Mouse (Mus musculus) cerebellum, adult 8-10 months (tissue): ENCODE data around the gene Ercc6l2.

Experiments
- DNase-seq: peaks from one replicate; pipeline ENCODE4 v3.0.0; 2022

Ercc6l2 gene

DNA sequence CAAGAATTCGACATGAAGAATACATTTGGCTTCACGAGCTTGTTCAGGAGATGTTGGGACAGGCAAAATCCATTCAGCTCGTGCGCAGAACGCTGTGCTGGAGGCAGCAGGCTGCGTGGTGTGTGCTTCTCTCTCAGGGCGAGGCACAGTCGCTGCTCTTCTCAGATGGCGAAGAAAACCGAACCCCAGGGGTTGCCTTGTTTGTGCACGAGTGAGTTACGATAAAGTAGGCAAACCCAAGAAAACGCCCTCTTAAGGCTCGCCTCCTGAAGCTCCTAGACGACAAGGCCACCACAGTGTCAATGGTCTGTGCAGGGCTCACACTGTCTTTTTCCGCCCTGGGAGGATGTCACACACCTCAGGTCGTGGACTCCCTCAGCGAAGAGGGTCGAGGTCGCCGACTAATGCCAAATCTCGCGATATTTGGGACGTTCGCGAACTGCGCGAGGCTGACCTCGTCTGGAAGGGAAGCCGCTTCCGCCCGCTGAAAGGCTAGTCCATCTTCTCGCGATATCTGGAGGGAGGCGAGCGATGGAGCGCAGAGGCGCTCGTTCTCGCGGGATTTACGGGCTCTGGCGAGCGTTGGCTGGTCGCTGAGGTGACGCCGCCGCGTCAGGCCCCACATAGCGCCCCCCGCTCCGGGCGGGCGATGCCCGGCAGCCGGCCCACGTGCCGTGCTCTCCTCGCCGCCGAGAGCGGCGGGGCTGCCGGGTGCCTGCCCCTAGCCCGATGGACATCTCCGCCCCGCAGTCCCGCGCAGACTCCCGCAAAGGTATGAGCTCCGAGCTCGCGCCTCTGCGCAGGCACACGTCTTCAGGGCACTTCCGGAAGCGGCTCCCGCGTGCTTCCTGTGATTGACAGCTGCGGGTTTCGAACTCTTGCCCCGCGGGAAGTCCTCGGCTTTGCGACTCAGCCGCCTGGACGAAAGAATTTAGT, at the start of gene Ercc6l2:
TSS of gene Ercc6l2 (plus strand) at position 495 of the 936 bp plus-strand sequence.
- peak; percentile 99 for DNase-seq

DNA sequence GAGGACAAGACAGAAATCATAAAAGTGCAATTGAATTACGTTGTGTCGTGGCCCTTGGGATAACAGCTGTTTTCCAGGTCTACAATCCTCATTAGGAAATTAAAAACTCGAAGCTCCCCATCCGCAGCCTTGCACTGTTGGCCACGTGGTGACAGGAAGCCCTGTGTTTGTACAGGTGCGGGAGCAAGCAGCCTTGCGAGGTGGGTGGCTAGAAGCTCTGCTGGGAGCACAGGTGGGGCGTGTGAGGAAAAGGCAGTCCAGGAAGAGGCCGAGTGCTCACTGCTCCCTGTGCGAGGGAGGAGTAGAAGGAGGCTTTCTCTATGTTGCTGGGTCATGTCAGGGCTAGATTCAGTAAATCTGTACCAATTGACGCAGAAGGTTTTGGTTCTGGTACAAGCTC, 49.0 kb upstream of the Ercc6l2 start:
- DNase-seq: no peak

GRCm38 (mm10) chr13:63771009-63771408, 44.0 kb upstream of the Ercc6l2 start:
- no peak for DNase-seq

GRCm38 (mm10) chr13:63778925-63779324, 36.1 kb upstream of the Ercc6l2 start:
- DNase-seq: no peak

DNA sequence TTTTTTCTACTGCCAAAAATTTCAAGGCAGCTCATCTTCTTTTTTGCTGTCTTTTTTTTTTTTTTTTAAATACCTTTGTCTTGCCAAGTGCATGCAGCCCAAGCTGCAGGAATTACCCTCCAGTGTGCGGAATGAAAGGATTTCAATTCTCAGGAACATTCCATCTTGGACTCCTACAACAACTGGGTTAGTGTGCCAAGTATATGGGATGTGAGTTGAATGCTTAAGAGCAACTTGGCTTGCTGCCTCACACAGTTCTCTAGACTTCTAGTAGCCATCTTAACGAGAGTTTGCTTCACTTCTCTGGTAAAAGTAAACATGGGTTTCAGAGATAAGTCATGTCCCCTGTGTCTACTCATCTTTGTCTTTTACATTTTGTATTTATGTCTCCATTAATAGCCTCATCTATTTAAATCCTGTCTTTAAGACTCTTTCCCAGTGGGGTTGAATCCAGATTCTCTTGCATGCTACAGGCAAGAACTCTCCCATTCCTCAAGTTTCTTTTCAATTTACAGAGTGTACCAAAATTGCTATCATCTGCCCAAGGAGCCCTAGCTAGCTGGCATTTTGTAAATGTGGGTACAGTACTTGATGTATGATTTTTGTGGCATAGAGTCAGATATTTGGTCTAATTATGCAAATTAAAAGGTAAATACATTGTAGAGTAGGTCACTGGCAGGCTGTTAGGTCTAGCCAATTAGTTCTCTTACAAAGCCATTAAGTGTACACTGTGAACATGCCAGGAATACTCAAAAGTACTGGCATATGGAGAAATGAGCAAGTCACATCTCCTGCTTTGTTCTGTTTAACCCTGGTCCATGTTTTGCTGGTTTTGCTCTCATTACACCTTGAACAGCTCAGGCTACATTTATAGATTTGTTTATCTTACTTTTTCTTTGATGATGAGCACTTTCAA, 35.4 kb upstream of the Ercc6l2 start:
- DNase-seq: peak; percentile 4

DNA sequence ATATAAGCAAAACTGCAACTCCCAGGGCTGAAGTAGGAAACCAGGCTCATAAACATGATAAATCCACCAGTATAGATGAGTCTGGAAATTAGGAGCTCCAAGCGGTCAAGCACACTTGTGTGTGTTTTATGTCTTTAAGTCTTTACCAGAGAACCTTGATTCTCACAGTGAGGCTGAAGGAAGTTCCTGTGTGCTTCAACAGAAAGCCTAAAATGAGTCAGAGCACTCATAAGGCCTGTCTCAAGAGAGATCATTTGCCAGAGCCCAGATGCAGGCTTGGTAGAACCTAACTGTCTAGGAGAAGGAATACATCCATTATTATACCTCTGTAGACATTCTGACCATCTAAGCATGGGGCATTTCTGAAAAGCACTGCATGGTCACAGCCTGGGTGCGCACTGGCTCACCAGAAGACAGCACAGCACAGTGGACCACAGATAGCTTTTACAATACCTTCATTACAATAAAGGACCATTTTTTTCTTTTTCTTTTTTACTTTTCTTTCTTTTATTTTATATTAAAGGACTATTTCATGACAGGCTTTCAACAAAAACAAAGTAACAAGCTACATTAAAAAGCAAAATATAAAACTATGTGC, 22.7 kb upstream of the Ercc6l2 start:
- DNase-seq: no peak

- DNase-seq: no peak
These were observed 21.4 kb upstream of the Ercc6l2 start for GRCm38 (mm10) chr13:63793345-63794308.

GRCm38 (mm10) chr13:63798677-63799076, 16.4 kb upstream of the Ercc6l2 start:
- DNase-seq: no peak

GRCm38 (mm10) chr13:63799940-63800339, 15.1 kb upstream of the Ercc6l2 start:
- no peak for DNase-seq

DNA sequence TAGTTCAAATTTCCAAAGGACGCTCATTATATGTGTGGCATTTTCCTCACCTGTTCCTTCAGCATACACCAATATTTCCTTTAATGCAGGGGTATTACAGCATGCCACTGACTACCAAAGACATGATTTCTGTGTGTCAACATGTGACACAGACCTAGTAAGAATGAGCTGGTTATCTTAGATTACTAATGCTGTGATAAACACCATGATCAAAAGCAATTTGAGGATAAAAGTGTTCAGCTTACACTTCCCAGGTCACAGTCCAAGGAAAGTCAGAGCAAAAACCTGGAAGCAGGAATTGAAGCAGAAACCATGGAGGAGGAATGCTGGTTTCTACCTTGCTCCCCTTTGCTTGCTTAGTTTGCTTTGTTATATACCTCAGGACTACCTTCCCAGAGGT, 13.8 kb upstream of the Ercc6l2 start:
- no peak for DNase-seq

GRCm38 (mm10) chr13:63807233-63807632, 7.8 kb upstream of the Ercc6l2 start:
- no peak for DNase-seq

- DNase-seq: no peak
These were observed 7.1 kb upstream of the Ercc6l2 start for GRCm38 (mm10) chr13:63807979-63808378.

- DNase-seq: no peak
These were observed 3.6 kb upstream of the Ercc6l2 start for GRCm38 (mm10) chr13:63811477-63811876.

GRCm38 (mm10) chr13:63815931-63816330, 891 bp downstream of the Ercc6l2 start:
- peak; percentile 10 for DNase-seq

DNA sequence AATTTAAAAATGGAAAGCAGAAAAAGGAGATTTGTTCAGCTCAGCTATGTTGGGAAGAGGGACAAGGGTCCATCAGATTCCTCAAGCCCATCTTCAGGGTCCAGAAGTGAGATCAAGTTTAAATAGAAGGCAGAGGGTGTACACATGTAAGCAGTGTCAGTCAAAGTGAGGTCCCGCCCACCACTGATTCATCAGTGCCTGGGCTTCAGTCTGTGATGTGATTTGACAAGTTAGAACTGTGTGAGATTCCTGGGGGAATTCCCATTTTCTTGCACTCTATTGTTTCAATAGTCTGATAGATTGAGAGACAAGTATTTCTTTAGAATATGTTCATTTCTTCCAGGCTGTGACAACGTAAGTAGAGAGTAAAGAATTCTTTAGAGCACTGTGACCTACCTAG, 30.7 kb downstream of the Ercc6l2 start:
- DNase-seq: no peak

- no peak for DNase-seq
These were observed 35.4 kb downstream of the Ercc6l2 start for GRCm38 (mm10) chr13:63850308-63851011.

GRCm38 (mm10) chr13:63872585-63873282, 57.7 kb downstream of the Ercc6l2 start:
- DNase-seq: no peak

DNA sequence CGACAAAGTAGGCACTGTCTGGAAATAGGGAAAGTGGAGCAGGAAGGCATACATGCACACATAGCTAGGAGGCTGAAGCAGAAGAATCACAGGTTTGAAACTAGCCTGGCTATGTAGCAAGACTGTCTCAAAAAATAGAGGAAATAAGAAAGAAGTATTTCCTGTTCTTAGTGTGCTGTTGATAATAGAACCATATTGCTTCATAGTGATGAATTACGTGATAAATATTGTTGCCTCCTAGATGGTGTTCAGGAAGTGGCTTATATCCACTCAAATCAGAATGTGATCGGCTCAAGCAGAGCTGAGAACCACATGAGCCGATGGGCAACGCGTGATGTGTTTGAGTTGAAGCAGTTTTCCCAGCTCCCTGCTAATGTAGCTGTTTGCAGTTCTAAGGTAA, 62.1 kb downstream of the Ercc6l2 start:
- no peak for DNase-seq

DNA sequence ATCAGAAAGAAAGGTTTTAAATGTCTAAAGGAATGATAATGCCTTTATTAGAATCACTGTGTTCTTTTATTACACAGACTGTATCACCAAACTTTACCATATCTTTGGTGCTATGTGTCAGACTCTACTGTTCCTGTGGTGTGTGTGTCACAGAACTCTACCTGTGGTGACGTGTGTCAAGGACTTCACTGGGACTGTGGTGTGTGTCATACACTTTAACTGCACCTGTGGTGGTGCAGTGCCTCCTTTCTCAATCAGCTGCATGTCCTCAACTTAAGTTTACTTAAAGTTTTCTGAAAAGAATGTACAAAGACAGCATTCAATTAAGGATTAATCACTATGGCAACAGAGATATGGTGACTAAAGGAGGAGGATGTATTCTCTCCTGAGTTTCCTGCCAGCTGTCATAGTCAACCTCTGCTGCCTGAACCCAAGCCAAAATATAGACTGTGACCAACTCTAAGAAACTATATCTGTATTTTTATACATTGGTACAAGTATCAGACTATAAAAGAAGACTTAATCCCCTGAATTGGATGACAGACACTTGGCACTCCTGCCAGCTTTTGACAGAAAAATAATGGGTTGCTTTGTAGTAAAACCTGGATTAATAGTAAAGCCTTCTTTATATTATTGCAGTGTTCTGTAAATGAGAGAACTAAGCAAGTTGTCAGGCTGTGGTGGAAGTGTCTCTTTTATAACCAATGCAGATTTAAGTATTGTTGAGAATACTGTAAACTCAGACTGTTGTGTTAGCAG, 64.2 kb downstream of the Ercc6l2 start:
- DNase-seq: no peak

GRCm38 (mm10) chr13:63879864-63880141, 64.8 kb downstream of the Ercc6l2 start:
- no peak for DNase-seq
